Mouse (Mus musculus): ENCODE measurements around the gene Scnn1b. TPM values are rescaled to one million over a fixed set of nuclear protein-coding genes. Genes with fewer than 3 reads are reported as not detected.

The Scnn1b gene
- polyA plus RNA-seq, 1 experiment from 2014 or later: not detected

- 89% methylated on average over 2 of the region's 2 CpGs for WGBS
- Histone ChIP-seq H3K4me2 (no peak overlapping the region), H3K9ac (no peak overlapping the region), H3K27ac (no peak overlapping the region), H3K4me3 (no peak overlapping the region), H3K9me3 (replicated peaks) (no peaks in the 10 kb centered on the region), H3K27me3 (no peaks in the 10 kb centered on the region), H3K36me3 (ENCODE audit: poor library complexity, severe bottlenecking) (peaks cover 56% of the 10 kb centered on the region), H3K4me1 (no peaks in the 10 kb centered on the region)
- ATAC-seq: no peak
Observed at GRCm38 (mm10) chr7:121927882-121928281, 63.0 kb downstream of the Scnn1b start.

- Histone ChIP-seq H3K27ac (no peak overlapping the region), H3K9ac (no peak overlapping the region), H3K4me3 (no peak overlapping the region), H3K27me3 (no peaks in the 10 kb centered on the region), H3K4me2 (no peak overlapping the region), H3K4me1 (no peaks in the 10 kb centered on the region; the same call in 1 of the 2 replicates), H3K36me3 (ENCODE audit: poor library complexity, severe bottlenecking) (peaks cover 42% of the 10 kb centered on the region), H3K9me3 (replicated peaks) (no peaks in the 10 kb centered on the region)
- 45% methylated on average over 7 of the region's 7 CpGs for WGBS
- ATAC-seq: no peak
Observed at GRCm38 (mm10) chr7:121931246-121931645, 66.4 kb downstream of the Scnn1b start.

GRCm38 (mm10) chr7:121933675-121934074, 68.8 kb downstream of the Scnn1b start:
- H3K9me3 ChIP-seq (replicated peaks): no peaks in the 10 kb centered on the region
- H3K4me3 ChIP-seq: no peak overlapping the region
- no peak overlapping the region for H3K4me2 ChIP-seq
- no peak for ATAC-seq
- H3K27ac ChIP-seq: no peak overlapping the region
- H3K4me1 ChIP-seq: peaks cover 18% of the 10 kb centered on the region; the same call in 1 of the 2 replicates
- peaks cover 24% of the 10 kb centered on the region for H3K36me3 ChIP-seq (ENCODE audit: poor library complexity, severe bottlenecking)
- no peak overlapping the region for H3K9ac ChIP-seq
- no peaks in the 10 kb centered on the region for H3K27me3 ChIP-seq
- 77% methylated on average over 6 of the region's 6 CpGs for WGBS

GRCm38 (mm10) chr7:121934346-121934745, 69.5 kb downstream of the Scnn1b start:
- H3K36me3 ChIP-seq (ENCODE audit: poor library complexity, severe bottlenecking): peaks cover 20% of the 10 kb centered on the region
- no peaks in the 10 kb centered on the region for H3K27me3 ChIP-seq
- WGBS: 87% methylated on average over 2 of the region's 2 CpGs
- no peaks in the 10 kb centered on the region for H3K9me3 ChIP-seq (replicated peaks)
- ATAC-seq: no peak
- H3K9ac ChIP-seq: no peak overlapping the region
- no peak overlapping the region for H3K4me3 ChIP-seq
- H3K4me1 ChIP-seq: peaks cover 22% of the 10 kb centered on the region
- no peak overlapping the region for H3K4me2 ChIP-seq
- H3K27ac ChIP-seq: no peak overlapping the region

- peaks cover 16% of the 10 kb centered on the region for H3K36me3 ChIP-seq (ENCODE audit: poor library complexity, severe bottlenecking)
- H3K4me1 ChIP-seq: peaks cover 22% of the 10 kb centered on the region
- H3K27ac ChIP-seq: peak overlapping the region; percentile 76
- H3K4me3 ChIP-seq: no peak overlapping the region
- no peaks in the 10 kb centered on the region for H3K27me3 ChIP-seq
- ATAC-seq: no peak
- no peak overlapping the region for H3K9ac ChIP-seq
- no peak overlapping the region for H3K4me2 ChIP-seq
- no peaks in the 10 kb centered on the region for H3K9me3 ChIP-seq (replicated peaks)
- WGBS: 86% methylated on average over 12 of the region's 12 CpGs
Observed at GRCm38 (mm10) chr7:121935906-121936794, 71.3 kb downstream of the Scnn1b start.

GRCm38 (mm10) chr7:121936861-121937630, 72.2 kb downstream of the Scnn1b start:
- no peaks in the 10 kb centered on the region for H3K27me3 ChIP-seq
- peaks cover 18% of the 10 kb centered on the region for H3K36me3 ChIP-seq (ENCODE audit: poor library complexity, severe bottlenecking)
- peak overlapping the region; percentile 76 for H3K27ac ChIP-seq
- no peak overlapping the region for H3K4me2 ChIP-seq
- H3K9ac ChIP-seq: no peak overlapping the region
- no peaks in the 10 kb centered on the region for H3K9me3 ChIP-seq (replicated peaks)
- H3K4me3 ChIP-seq: no peak overlapping the region
- 74% methylated on average over 14 of the region's 14 CpGs for WGBS
- H3K4me1 ChIP-seq: peaks cover 22% of the 10 kb centered on the region
- ATAC-seq: no peak

- 80% methylated on average over 8 of the region's 8 CpGs for WGBS
- no peak for ATAC-seq
- no peaks in the 10 kb centered on the region; the same call in 1 of the 2 replicates for H3K9me3 ChIP-seq (replicated peaks)
- H3K9ac ChIP-seq: no peak overlapping the region
- H3K4me2 ChIP-seq: no peak overlapping the region
- H3K27me3 ChIP-seq: no peaks in the 10 kb centered on the region
- H3K4me3 ChIP-seq: no peak overlapping the region
- peaks cover 24% of the 10 kb centered on the region for H3K36me3 ChIP-seq (ENCODE audit: poor library complexity, severe bottlenecking)
- peak overlapping the region; percentile 76 for H3K27ac ChIP-seq
- H3K4me1 ChIP-seq: peaks cover 22% of the 10 kb centered on the region
Observed at GRCm38 (mm10) chr7:121938124-121938891, 73.5 kb downstream of the Scnn1b start.

GRCm38 (mm10) chr7:121939244-121939643, 74.4 kb downstream of the Scnn1b start:
- H3K4me1 ChIP-seq: peaks cover 22% of the 10 kb centered on the region
- no peak overlapping the region for H3K9ac ChIP-seq
- peaks cover 27% of the 10 kb centered on the region for H3K36me3 ChIP-seq (ENCODE audit: poor library complexity, severe bottlenecking)
- no peak for ATAC-seq
- peak overlapping the region; percentile 74 for H3K27ac ChIP-seq
- no peak overlapping the region for H3K4me3 ChIP-seq
- H3K9me3 ChIP-seq (replicated peaks): no peaks in the 10 kb centered on the region; the same call in 1 of the 2 replicates
- H3K27me3 ChIP-seq: no peaks in the 10 kb centered on the region
- WGBS: 58% methylated on average over 6 of the region's 6 CpGs
- H3K4me2 ChIP-seq: no peak overlapping the region

- H3K4me3 ChIP-seq: no peak overlapping the region
- WGBS: 50% methylated on average over 4 of the region's 4 CpGs
- peak; percentile 90 for ATAC-seq
- no peak overlapping the region for H3K4me2 ChIP-seq
- no peak overlapping the region for H3K9ac ChIP-seq
- peak overlapping the region; percentile 74 for H3K27ac ChIP-seq
- H3K27me3 ChIP-seq: no peaks in the 10 kb centered on the region
- peaks cover 27% of the 10 kb centered on the region for H3K36me3 ChIP-seq (ENCODE audit: poor library complexity, severe bottlenecking)
- H3K9me3 ChIP-seq (replicated peaks): no peaks in the 10 kb centered on the region; the same call in 1 of the 2 replicates
- H3K4me1 ChIP-seq: peaks cover 22% of the 10 kb centered on the region
Observed at GRCm38 (mm10) chr7:121939729-121940128, 74.9 kb downstream of the Scnn1b start.

GRCm38 (mm10) chr7:121941016-121941415, 76.2 kb downstream of the Scnn1b start:
- no peak overlapping the region for H3K4me2 ChIP-seq
- H3K9ac ChIP-seq: no peak overlapping the region
- no peaks in the 10 kb centered on the region; the same call in 1 of the 2 replicates for H3K9me3 ChIP-seq (replicated peaks)
- WGBS: 85% methylated on average over 3 of the region's 3 CpGs
- no peak overlapping the region for H3K27ac ChIP-seq
- peaks cover 22% of the 10 kb centered on the region for H3K4me1 ChIP-seq
- H3K27me3 ChIP-seq: no peaks in the 10 kb centered on the region
- no peak overlapping the region for H3K4me3 ChIP-seq
- H3K36me3 ChIP-seq (ENCODE audit: poor library complexity, severe bottlenecking): peaks cover 19% of the 10 kb centered on the region
- no peak for ATAC-seq

- Histone ChIP-seq H3K4me2 (no peak overlapping the region), H3K36me3 (ENCODE audit: poor library complexity, severe bottlenecking) (peaks cover 19% of the 10 kb centered on the region), H3K27me3 (no peaks in the 10 kb centered on the region), H3K4me3 (no peak overlapping the region), H3K9ac (no peak overlapping the region), H3K9me3 (replicated peaks) (no peaks in the 10 kb centered on the region; the same call in 1 of the 2 replicates), H3K4me1 (peaks cover 22% of the 10 kb centered on the region), H3K27ac (no peak overlapping the region)
- WGBS: 95% methylated on average over 3 of the region's 3 CpGs
- ATAC-seq: no peak
Observed at GRCm38 (mm10) chr7:121941640-121942039, 76.8 kb downstream of the Scnn1b start.
